Mouse (Mus musculus): ENCODE measurements around the gene Spen.

DNA sequence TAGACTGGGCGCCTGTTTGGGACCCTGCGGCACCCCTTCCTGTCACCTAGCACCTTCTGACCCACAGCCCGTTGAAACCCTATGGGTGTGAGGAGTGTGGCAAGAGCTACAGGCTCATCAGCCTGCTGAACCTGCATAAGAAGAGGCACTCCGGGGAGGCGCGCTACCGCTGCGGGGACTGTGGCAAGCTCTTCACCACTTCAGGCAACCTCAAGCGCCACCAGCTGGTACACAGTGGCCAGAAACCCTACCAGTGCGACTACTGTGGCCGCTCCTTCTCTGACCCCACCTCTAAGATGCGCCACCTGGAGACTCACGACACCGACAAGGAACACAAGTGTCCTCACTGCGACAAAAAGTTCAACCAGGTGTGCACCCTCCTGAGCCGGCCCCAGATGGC lies 73.7 kb downstream of the Spen start:
- TF ChIP-seq CEBPB (IDR thresholded peaks at IDR 0.05; ENCODE audit: insufficient read depth, poor library complexity, severe bottlenecking) (no peak), POLR2AphosphoS2 (IDR thresholded peaks at IDR 0.05; ENCODE audit: insufficient read length, low read depth) (no peak), MYOG (IDR thresholded peaks at IDR 0.05; ENCODE audit: control insufficient read depth in 1 of 3, insufficient read depth in 1 of 3, insufficient read length in 2 of 3, low read depth in 2 of 3) (no peak), POLR2A (IDR thresholded peaks at IDR 0.05; ENCODE audit: insufficient read length, low read depth) (no peak), MYOD1 (IDR thresholded peaks at IDR 0.05; ENCODE audit: control insufficient read depth in 1 of 3, insufficient read length in 2 of 3, low read depth in 2 of 3) (no peak), TCF3 (IDR thresholded peaks at IDR 0.05; ENCODE audit: insufficient read length, low read depth) (no peak), USF1 (IDR thresholded peaks at IDR 0.05; ENCODE audit: low read depth) (no peak), MAX (IDR thresholded peaks at IDR 0.05; ENCODE audit: low read depth) (no peak), SRF (IDR thresholded peaks at IDR 0.05; ENCODE audit: control insufficient read depth, insufficient read length, low read depth) (no peak)

Measured in myocyte (in vitro differentiated cells).